Mouse (Mus musculus): Measurements from ENCODE around the gene Dram1.

- no peak for TF ChIP-seq POLR2A (IDR thresholded peaks at IDR 0.05; ENCODE audit: borderline replicate concordance, control insufficient read depth, low read depth, low read length)
- TF ChIP-seq CTCF (IDR thresholded peaks at IDR 0.05; ENCODE audit: control insufficient read depth, insufficient read depth, low read length), result no peak
These were observed 1.1 kb upstream of the Dram1 start for GRCm38 (mm10) chr10:88380002-88380401.

All from bone marrow, adult 2 months (tissue).